Mouse (Mus musculus) kidney, postnatal 4 days (tissue): Measurements from ENCODE around the gene Kalrn.
A peak's percentile ranks its signal among the peaks of the same experiment; 100 is the strongest.

Experiments
- DNase-seq, 2 experiments: peaks; one replicate each; pipeline ENCODE4 v3.0.0; 2021; ENCODE audit warnings: mixed read lengths in 2 of 2

The Kalrn gene

GRCm38 (mm10) chr16:34017241-34017640 lies 556.1 kb downstream of the Kalrn start:
- DNase-seq: no peak

GRCm38 (mm10) chr16:34011991-34012845 lies 561.1 kb downstream of the Kalrn start:
- DNase-seq: peak in 1 of 2 experiments; percentile 36

GRCm38 (mm10) chr16:34009567-34009966 lies 563.8 kb downstream of the Kalrn start:
- no peak for DNase-seq

- DNase-seq: no peak
These were observed 567.3 kb downstream of the Kalrn start for GRCm38 (mm10) chr16:34005986-34006385.

- peak; percentile 80 to 87 for DNase-seq
These were observed 569.2 kb downstream of the Kalrn start for GRCm38 (mm10) chr16:34004128-34004578.

- DNase-seq: no peak
These were observed 569.7 kb downstream of the Kalrn start for GRCm38 (mm10) chr16:34003566-34004127.

GRCm38 (mm10) chr16:34000715-34001114 lies 572.6 kb downstream of the Kalrn start:
- DNase-seq: no peak

GRCm38 (mm10) chr16:33999388-33999787 lies 573.9 kb downstream of the Kalrn start:
- DNase-seq: peak; percentile 73 to 75

GRCm38 (mm10) chr16:33998011-33998410 lies 575.3 kb downstream of the Kalrn start:
- DNase-seq: no peak

GRCm38 (mm10) chr16:33996030-33996429 lies 577.3 kb downstream of the Kalrn start:
- peak; percentile 77 to 81 for DNase-seq

- no peak for DNase-seq
These were observed 577.8 kb downstream of the Kalrn start for GRCm38 (mm10) chr16:33995496-33995895.

- DNase-seq: no peak
These were observed 579.0 kb downstream of the Kalrn start for GRCm38 (mm10) chr16:33994321-33994720.

GRCm38 (mm10) chr16:33990712-33991111 lies 582.6 kb downstream of the Kalrn start:
- no peak for DNase-seq

- DNase-seq: peak in 1 of 2 experiments; percentile 22
These were observed 584.2 kb downstream of the Kalrn start for GRCm38 (mm10) chr16:33989106-33989505.

GRCm38 (mm10) chr16:33988358-33989012 lies 584.8 kb downstream of the Kalrn start:
- peak; percentile 68 to 73 for DNase-seq

- no peak for DNase-seq
These were observed 586.3 kb downstream of the Kalrn start for GRCm38 (mm10) chr16:33986993-33987392.

GRCm38 (mm10) chr16:33985372-33985771 lies 588.0 kb downstream of the Kalrn start:
- DNase-seq: no peak

GRCm38 (mm10) chr16:33983712-33984111 lies 589.6 kb downstream of the Kalrn start:
- no peak for DNase-seq

- DNase-seq: no peak
These were observed 593.5 kb downstream of the Kalrn start for GRCm38 (mm10) chr16:33979855-33980254.

- no peak for DNase-seq
These were observed 606.1 kb downstream of the Kalrn start for GRCm38 (mm10) chr16:33967283-33967640.

GRCm38 (mm10) chr16:33966538-33967282 lies 606.6 kb downstream of the Kalrn start, which contains the start of gene Umps:
Gene Umps, minus strand, starts transcription at chr16:33967038.
- peak; percentile 90 to 92 for DNase-seq

- peak in 1 of 2 experiments; percentile 40 for DNase-seq
These were observed 607.3 kb downstream of the Kalrn start for GRCm38 (mm10) chr16:33965878-33966537.
